Mouse (Mus musculus) midbrain, postnatal 0 days (tissue): ENCODE measurements around the gene Rbl1. TPM values are rescaled to one million over a fixed set of nuclear protein-coding genes. Genes with fewer than 3 reads are reported as not detected.
"Not testable (repeated sequence)": the region's sequence is repeated elsewhere in the genome, so short reads cannot be mapped to it uniquely, and the experiment has no call there.

Source experiments
- ATAC-seq: fragments of 200-750 bp; cut with Nextera tagmentation; 2 replicates; pipeline ENCODE4 v1.8.0; 2017; ENCODE audit warnings: moderate number of reproducible peaks, mild to moderate bottlenecking, moderate TSS enrichment, moderate library complexity; ENCODE audit not compliant: low FRiP score
- DNase-seq: peaks from one replicate; pipeline ENCODE4 v3.0.0-alpha.2; 2015; ENCODE audit warnings: low spot score
- H3K27ac ChIP-seq: fragments of 300-500 bp; sonication (generic); 2 replicates; pipeline ENCODE4 v1.5.1; 2014; ENCODE audit warnings: low read depth, mild to moderate bottlenecking, low read length, mixed read lengths
- H3K27me3 ChIP-seq: fragments of 300-500 bp; sonication (generic); 2 replicates; pipeline ENCODE4 v1.6.1; 2014; ENCODE audit warnings: low read length, control low read depth, mixed read lengths; ENCODE audit not compliant: insufficient read depth
- H3K36me3 ChIP-seq: fragments of 300-500 bp; sonication (generic); 2 replicates; pipeline ENCODE4 v1.6.1; 2014; ENCODE audit warnings: low read length, control low read depth, mixed read lengths; ENCODE audit not compliant: insufficient read depth
- H3K4me1 ChIP-seq: fragments of 300-500 bp; sonication (generic); 2 replicates; pipeline ENCODE4 v1.6.1; 2014; ENCODE audit warnings: mild to moderate bottlenecking, control low read depth, antibody characterized with exemption, low read length, mixed read lengths; ENCODE audit not compliant: insufficient read depth
- H3K4me2 ChIP-seq: fragments of 300-500 bp; sonication (generic); 2 replicates; pipeline ENCODE4 v1.6.1; 2014; ENCODE audit warnings: low read depth, mild to moderate bottlenecking, low read length, mixed read lengths; ENCODE audit not compliant: poor library complexity, severe bottlenecking
- H3K4me3 ChIP-seq: fragments of 300-500 bp; sonication (generic); 2 replicates; pipeline ENCODE4 v1.5.1; 2014; ENCODE audit warnings: low read depth, mild to moderate bottlenecking, low read length, moderate library complexity
- H3K9ac ChIP-seq: fragments of 300-500 bp; sonication (generic); replicated peaks from 2 replicates; pipeline ENCODE4 v1.6.1; 2014; ENCODE audit warnings: mild to moderate bottlenecking, low read length, moderate library complexity, mixed read lengths; ENCODE audit not compliant: poor library complexity, severe bottlenecking
- H3K9me3 ChIP-seq: fragments of 300-500 bp; sonication (generic); 2 replicates; pipeline ENCODE4 v1.6.1; 2016; ENCODE audit warnings: low read length, control low read depth
- CTCF ChIP-seq: IDR thresholded peaks from 2 replicates; pipeline ENCODE4 v1.5.1; 2016; ENCODE audit warnings: antibody characterized with exemption, mild to moderate bottlenecking
- WGBS: fragments of 180-500 bp; shearing (Covaris S2); extraction: QIAGEN DNeasy Blood & Tissue Kit; methylation state at CpG from one replicate; pipeline ENCODE4 v1.1.7; 2014; 5-methylcytosine and 5-hydroxymethylcytosine counted together
- polyA plus RNA-seq: library from polyadenylated mRNA; unstranded; fragments of >200 nt; fragmentation: Nextera tagmentation; extraction: Ambion mirVana; gene quantifications from 2 replicates; pipeline ENCODE4 v1.2.1, GENCODE M21; 2015
- total RNA-seq: library from RNA; depleted of rRNA; stranded (reverse); fragments of >200 nt; gene quantifications from 2 replicates; pipeline ENCODE4 v1.2.3, GENCODE M21; 2014

The Rbl1 gene
- total and polyA plus RNA-seq, 2 experiments from 2014 or later: 3.8 to 8.0 TPM

DNA sequence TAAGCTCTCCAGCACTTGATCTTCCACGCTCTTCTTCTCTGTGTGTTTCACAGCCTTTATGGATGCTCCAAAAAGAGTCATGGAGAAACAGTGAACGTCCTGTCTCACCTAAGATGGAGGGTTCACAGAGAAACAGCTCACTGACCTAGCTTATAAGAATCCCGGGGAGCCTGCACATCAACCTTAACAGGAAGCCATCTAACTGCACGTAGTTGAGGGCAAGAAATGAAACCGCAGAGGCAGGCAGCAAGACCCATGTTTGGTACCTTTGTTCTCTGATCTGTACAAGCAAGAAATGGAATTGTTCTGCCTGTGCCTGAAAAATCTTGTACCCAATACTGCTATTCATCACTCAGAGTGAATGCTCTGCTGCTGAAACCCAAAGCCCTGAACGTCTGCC is 15.8 kb upstream of the Rbl1 start:
- Histone ChIP-seq H3K4me1 (no peaks in the 10 kb centered on the region), H3K4me3 (no peak overlapping the region), H3K9ac (no peak overlapping the region), H3K4me2 (no peak overlapping the region), H3K27ac (no peak overlapping the region), H3K27me3 (no peaks in the 10 kb centered on the region), H3K36me3 (no peaks in the 10 kb centered on the region), H3K9me3 (no peaks in the 10 kb centered on the region)
- no peak for DNase-seq
- no peak for ATAC-seq
- no peak for TF ChIP-seq CTCF
- WGBS: 82% methylated on average over 6 of the region's 6 CpGs

DNA sequence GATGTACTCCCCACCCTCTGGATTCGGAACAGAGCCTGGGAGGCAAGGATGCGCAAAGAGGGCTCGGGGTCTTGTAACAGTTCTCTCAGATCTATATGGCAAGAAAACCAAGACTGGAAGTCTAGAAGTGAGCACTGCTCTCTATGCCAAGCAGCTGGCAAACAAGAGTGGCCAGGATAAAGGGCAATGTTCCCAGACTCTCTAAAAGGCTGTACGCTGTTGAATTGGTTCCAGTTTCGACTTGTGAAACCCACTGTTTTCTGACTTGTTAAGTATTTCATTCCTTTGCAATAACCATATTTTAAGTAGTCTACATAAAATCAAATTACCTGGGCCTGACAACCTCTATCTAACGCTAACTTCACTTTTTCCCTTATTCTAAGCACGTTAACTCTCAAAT is 7.4 kb upstream of the Rbl1 start:
- Histone ChIP-seq H3K4me1 (no peaks in the 10 kb centered on the region), H3K9me3 (0 out of 2 replicates have a peak, but pooled peaks cover 3% of the 10 kb centered on the region), H3K36me3 (no peaks in the 10 kb centered on the region), H3K27ac (no peak overlapping the region), H3K4me2 (no peak overlapping the region), H3K27me3 (no peaks in the 10 kb centered on the region), H3K4me3 (no peak overlapping the region), H3K9ac (no peak overlapping the region)
- WGBS: 86% methylated on average over 7 of the region's 7 CpGs
- DNase-seq (peak; percentile 57), ATAC-seq (no peak)
- TF ChIP-seq CTCF: no peak

DNA sequence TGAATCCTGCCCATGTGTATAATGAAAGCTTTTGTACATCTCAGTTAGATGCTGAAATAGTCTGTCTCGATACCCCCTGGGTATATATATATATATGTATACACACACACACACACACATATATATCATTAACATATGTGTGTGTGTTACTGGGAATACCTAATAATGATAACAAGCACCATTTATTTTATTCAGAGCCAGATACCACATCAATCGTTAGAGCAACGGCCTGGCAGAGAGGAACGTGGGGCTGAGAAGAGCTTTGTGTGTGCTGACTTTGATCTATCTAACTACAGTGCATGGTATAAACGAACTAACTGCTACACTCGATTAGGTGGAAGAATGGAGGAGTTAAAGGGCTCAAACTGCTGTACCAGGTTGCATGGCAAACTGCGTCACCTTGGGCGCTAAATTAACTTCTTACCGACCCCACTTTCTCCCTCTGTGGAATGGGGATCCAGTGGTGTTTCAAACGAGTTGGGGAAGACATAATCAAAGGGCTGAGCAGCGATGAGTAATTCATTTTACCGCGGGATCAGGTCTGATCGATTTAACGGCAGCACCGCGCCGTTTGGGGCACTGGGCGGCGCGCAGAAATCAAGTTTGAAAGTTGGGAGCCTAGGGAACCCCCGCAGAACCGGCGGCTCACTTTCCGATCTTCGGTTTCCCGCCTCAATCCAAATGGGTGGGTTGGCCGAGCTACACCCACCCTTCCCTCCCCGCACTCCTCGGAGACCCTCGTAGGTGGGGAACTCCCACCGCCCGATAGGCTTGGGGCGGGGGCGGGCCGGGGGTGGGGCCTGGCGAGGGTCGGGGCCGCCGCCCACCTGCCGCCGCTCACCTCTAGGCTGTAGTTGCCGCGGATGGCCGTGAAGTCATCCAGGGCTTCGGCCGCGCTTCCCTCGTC is 622 bp downstream of the Rbl1 start:
- Histone ChIP-seq H3K36me3 (0 out of 2 replicates have a peak, but pooled peaks cover 4% of the 10 kb centered on the region), H3K4me1 (no peaks in the 10 kb centered on the region), H3K27ac (peak overlapping the region; percentile 96), H3K9ac (peak overlapping the region; percentile 87), H3K4me3 (peak overlapping the region; percentile 84), H3K9me3 (0 out of 2 replicates have a peak, but pooled peaks cover 3% of the 10 kb centered on the region), H3K27me3 (no peaks in the 10 kb centered on the region), H3K4me2 (peak overlapping the region; percentile 69)
- peak; percentile 33 for TF ChIP-seq CTCF
- 2% methylated on average over 41 of the region's 49 CpGs for WGBS
- ATAC-seq (peak; percentile 85), DNase-seq (peak; percentile 62)

DNA sequence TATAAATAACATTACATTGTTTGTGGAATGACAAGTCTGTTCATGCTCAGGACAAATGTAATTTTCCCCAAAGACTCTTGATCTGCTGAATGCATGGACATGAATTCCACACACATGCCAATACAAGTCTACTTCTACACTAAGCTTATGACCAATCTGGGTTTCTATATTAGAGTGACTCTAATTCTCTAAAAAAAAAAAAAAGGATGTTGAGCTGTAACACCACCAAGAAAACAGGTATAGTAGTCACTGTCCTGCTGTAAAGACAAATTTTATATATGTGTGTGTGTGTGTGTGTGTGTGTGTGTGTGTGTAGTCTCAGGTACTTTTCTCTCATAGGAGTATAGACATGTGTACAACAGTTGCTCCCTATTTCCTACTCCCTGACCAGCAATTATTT is 1.3 kb downstream of the Rbl1 start:
- Histone ChIP-seq H3K4me3 (no peak overlapping the region), H3K27me3 (no peaks in the 10 kb centered on the region), H3K4me2 (peak overlapping the region; percentile 69; the same call in 1 of the 2 replicates), H3K4me1 (no peaks in the 10 kb centered on the region), H3K27ac (no peak overlapping the region), H3K9me3 (0 out of 2 replicates have a peak, but pooled peaks cover 3% of the 10 kb centered on the region), H3K9ac (no peak overlapping the region), H3K36me3 (0 out of 2 replicates have a peak, but pooled peaks cover 4% of the 10 kb centered on the region)
- DNase-seq: no peak
- TF ChIP-seq CTCF: no peak
- no peak for ATAC-seq

DNA sequence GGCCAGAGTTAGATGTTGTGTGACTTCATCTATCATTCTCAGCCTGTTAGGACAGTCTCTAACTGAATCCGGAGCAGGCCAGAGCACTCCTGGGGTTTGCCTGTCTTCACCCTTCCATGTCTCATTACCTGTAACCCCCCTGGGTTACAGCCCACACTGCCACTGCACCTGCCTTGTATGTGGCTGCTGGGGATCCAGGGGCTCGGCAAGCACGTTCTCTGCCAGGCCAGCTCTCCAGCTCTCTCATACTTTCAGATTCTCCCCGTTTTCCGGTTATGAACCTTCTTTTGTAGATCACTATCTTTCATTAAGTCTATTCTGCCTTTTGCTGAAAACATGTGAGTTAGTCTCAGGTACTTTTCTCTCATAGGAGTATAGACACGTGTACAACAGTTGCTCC is 2.0 kb downstream of the Rbl1 start:
- Histone ChIP-seq H3K27me3 (no peaks in the 10 kb centered on the region), H3K4me2 (no peak overlapping the region), H3K36me3 (peaks cover 4% of the 10 kb centered on the region; the same call in 1 of the 2 replicates), H3K4me1 (no peaks in the 10 kb centered on the region), H3K9me3 (no peaks in the 10 kb centered on the region), H3K9ac (no peak overlapping the region), H3K4me3 (no peak overlapping the region), H3K27ac (no peak overlapping the region)
- DNase-seq: no peak
- no peak for ATAC-seq
- no peak for TF ChIP-seq CTCF
- WGBS: 80% methylated on average over 6 of the region's 6 CpGs

DNA sequence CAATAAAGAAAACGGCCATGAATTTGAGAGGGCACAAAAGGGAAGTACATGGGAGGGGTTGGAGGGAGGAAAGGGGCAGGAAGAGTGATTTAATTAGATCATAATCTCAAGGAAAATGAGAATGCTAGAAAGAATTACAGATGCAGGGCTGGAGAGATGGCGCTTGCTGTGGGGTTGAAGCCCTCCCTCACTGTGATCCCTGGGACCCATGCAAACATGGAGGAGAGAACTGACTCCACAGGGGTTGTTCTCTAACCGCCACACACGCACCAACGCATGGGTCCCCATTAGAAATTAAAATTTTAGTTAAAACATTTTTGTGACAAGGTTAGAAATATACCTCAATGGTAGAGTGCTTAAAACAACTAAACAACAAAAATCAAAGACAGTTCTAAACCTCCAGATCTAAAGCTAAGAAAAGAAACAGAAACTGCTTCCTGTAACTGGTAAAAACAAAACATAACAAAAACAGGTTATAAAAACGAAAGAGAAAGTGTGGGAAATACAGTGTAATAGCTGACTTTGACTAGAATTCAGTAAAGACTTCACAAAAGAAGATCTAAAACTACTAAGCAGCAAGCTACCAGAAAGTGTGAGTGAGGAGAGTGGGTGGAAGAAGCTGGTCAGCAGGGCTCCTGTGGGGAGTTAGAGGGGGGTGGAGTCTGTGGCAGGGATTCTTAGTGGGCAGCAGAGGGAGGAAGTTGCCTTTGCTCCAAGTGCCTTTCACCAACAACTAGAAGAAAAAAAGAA is 3.1 kb downstream of the Rbl1 start:
- TF ChIP-seq CTCF: no peak
- H3K9ac ChIP-seq: no peak overlapping the region
- no peaks in the 10 kb centered on the region for H3K4me1 ChIP-seq
- H3K4me3 ChIP-seq: no peak overlapping the region
- peaks cover 4% of the 10 kb centered on the region; the same call in 1 of the 2 replicates for H3K36me3 ChIP-seq
- no peak overlapping the region for H3K4me2 ChIP-seq
- no peaks in the 10 kb centered on the region for H3K27me3 ChIP-seq
- ATAC-seq: no peak
- no peak for DNase-seq
- H3K9me3 ChIP-seq: no peaks in the 10 kb centered on the region
- H3K27ac ChIP-seq: no peak overlapping the region
- WGBS: 78% methylated on average over 6 of the region's 6 CpGs

DNA sequence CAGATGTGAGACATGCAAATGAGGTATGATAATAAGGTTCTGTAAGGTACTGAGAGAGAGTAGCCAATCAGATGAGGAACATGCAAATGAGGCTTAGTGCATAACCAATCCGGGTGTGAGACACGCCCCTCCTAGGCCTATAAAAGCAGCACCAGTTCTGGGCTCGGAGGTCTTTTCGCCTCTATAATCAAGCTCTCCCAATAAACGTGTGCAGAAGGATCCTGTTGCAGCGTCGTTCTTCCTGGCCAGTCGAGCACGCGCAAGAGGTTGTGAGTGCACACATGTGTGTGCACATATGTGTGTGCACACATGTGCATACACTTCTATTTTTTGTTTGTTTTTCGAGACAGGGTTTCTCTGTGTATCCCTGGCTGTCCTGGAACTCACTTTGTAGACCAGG is 5.9 kb downstream of the Rbl1 start:
- H3K9ac ChIP-seq, DNase-seq, H3K9me3 ChIP-seq, ATAC-seq, H3K4me3 ChIP-seq, H3K4me1 ChIP-seq, H3K36me3 ChIP-seq, H3K27ac ChIP-seq, H3K4me2 ChIP-seq, H3K27me3 ChIP-seq: not testable (repeated sequence)
- 97% methylated on average over 11 of the region's 11 CpGs for WGBS
